Mouse (Mus musculus) hindbrain, embryonic 16.5 days (tissue): Measurements from ENCODE around the gene Rapgef4. TPM values are rescaled to one million over a fixed set of nuclear protein-coding genes. Genes with fewer than 3 reads are reported as not detected.

Experiments used
- ATAC-seq: fragments of 200-750 bp; cut with Nextera tagmentation; 2 replicates; pipeline ENCODE4 v1.8.0; 2017; ENCODE audit warnings: moderate TSS enrichment, moderate library complexity
- H3K27ac ChIP-seq: fragments of 300-500 bp; sonication (generic); 2 replicates; pipeline ENCODE4 v1.5.1; 2014; ENCODE audit warnings: low read depth, mild to moderate bottlenecking, control low read depth, low read length, moderate library complexity
- H3K27me3 ChIP-seq: fragments of 300-500 bp; sonication (generic); replicated peaks from 2 replicates; pipeline ENCODE4 v1.6.1; 2014; ENCODE audit warnings: low read length; ENCODE audit not compliant: control insufficient read depth, insufficient read depth
- H3K36me3 ChIP-seq: fragments of 300-500 bp; sonication (generic); 2 replicates; pipeline ENCODE4 v1.6.1; 2014; ENCODE audit warnings: mild to moderate bottlenecking, low read length, moderate library complexity, mixed read lengths; ENCODE audit not compliant: control insufficient read depth, insufficient read depth
- H3K4me1 ChIP-seq: fragments of 300-500 bp; sonication (generic); 2 replicates; pipeline ENCODE4 v1.6.1; 2014; ENCODE audit warnings: low read depth, low read length; ENCODE audit not compliant: control insufficient read depth, insufficient read depth
- H3K4me2 ChIP-seq: fragments of 300-500 bp; sonication (generic); 2 replicates; pipeline ENCODE4 v1.6.1; 2014; ENCODE audit warnings: mild to moderate bottlenecking, low read length, control low read depth, moderate library complexity
- H3K4me3 ChIP-seq: fragments of 300-500 bp; sonication (generic); 2 replicates; pipeline ENCODE4 v1.5.1; 2014; ENCODE audit warnings: mild to moderate bottlenecking, low read length, control low read depth, moderate library complexity
- H3K9ac ChIP-seq: fragments of 300-500 bp; sonication (generic); 2 replicates; pipeline ENCODE4 v1.6.1; 2014; ENCODE audit warnings: low read depth, mild to moderate bottlenecking, control low read depth, low read length, moderate library complexity
- H3K9me3 ChIP-seq: fragments of 300-500 bp; sonication (generic); 2 replicates; pipeline ENCODE4 v1.6.1; 2014; ENCODE audit warnings: mild to moderate bottlenecking, low read length, moderate library complexity; ENCODE audit not compliant: control insufficient read depth
- WGBS: fragments of 180-500 bp; shearing (Covaris S2); extraction: QIAGEN DNeasy Blood & Tissue Kit; methylation state at CpG from one replicate; pipeline ENCODE4 v1.1.7; 2014; 5-methylcytosine and 5-hydroxymethylcytosine counted together
- polyA plus RNA-seq: library from polyadenylated mRNA; unstranded; fragments of >200 nt; fragmentation: Nextera tagmentation; extraction: Ambion mirVana; gene quantifications from 2 replicates; pipeline ENCODE4 v1.2.1, GENCODE M21; 2015

The Rapgef4 gene
- polyA plus RNA-seq, 1 experiment from 2014 or later, result 41.3 TPM

DNA sequence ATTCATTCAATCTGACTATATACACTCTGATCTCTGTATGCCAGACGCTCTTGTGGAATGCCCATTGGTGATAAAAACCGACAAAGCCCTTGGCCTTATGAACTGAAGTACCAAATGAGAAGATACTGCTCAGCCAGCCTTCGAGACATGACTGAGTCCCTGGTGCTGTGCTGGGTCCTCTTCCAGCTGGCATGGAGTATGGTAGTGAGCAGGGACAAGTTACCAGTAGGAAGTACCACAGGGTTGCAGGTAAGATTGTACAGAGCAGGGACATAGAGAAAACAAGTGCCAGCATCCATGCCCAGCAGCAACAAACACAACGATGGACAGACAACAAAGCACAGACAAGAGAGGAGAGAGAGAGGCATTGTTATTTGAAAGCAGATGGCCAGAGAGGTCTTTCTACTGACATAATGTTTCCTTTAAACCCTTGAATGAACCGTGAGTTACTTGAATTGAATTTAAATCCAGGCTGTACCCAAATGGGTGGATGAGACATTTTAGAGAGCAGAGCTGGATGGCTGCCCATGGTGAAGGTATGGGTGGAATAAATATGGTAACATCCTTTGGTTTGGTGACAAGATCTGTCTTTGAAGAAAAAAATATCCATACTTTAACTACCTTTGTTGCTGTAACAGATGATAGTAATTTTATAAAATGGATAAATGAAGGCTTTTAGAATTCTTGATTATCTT, 12.8 kb downstream of the Rapgef4 start:
- no peaks in the 10 kb centered on the region for H3K4me1 ChIP-seq
- H3K9me3 ChIP-seq, result no peaks in the 10 kb centered on the region
- no peak overlapping the region for H3K9ac ChIP-seq
- H3K27ac ChIP-seq, result no peak overlapping the region
- no peaks in the 10 kb centered on the region for H3K27me3 ChIP-seq
- H3K4me3 ChIP-seq, result no peak overlapping the region
- ATAC-seq, result no peak
- 77% methylated on average over 5 of the region's 5 CpGs for WGBS
- no peak overlapping the region for H3K4me2 ChIP-seq
- H3K36me3 ChIP-seq, result no peaks in the 10 kb centered on the region

DNA sequence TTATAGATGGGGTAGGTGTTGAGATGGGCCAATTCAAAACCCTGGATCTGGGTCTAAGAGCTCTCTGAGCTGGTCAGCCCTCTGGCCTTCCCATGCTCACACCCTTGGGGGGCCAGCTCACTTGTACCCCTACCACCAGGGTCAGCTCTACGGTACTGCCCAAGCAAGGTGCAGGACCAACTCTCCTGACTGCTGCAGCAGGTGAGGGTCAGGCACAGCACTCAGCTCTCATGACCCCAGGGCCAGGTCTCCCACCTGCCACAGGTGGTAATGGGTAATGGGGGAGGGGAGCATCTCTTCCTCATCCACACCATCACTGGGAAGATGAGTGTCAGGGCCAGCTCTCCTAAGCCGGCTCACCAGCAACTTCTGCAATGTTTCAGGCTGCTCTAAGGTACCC, 17.5 kb downstream of the Rapgef4 start:
- no peaks in the 10 kb centered on the region for H3K27me3 ChIP-seq

DNA sequence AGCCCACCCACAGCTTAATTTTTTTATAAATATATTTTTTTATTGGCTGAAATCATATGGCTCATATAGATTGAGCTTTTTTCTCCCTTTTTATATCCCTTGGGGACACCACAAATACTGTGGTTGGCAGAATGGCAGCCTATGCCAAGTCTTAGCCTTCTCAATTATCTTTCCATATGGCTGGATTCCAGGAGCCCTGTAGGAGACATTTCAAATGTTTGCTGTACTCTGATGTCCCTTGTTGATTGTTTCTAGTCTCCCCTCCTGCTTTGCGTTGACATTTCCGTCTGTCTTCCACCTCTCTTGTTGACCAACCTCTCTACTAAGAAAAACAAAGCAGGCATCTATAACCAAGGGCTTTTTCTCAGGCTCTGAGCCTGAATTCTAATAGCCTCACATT, 19.1 kb downstream of the Rapgef4 start:
- H3K9me3 ChIP-seq, result no peaks in the 10 kb centered on the region
- no peak overlapping the region for H3K27ac ChIP-seq
- H3K4me3 ChIP-seq, result no peak overlapping the region
- H3K36me3 ChIP-seq, result no peaks in the 10 kb centered on the region
- WGBS, result 54% methylated on average over 2 of the region's 2 CpGs
- H3K9ac ChIP-seq, result no peak overlapping the region
- ATAC-seq, result no peak
- no peaks in the 10 kb centered on the region for H3K4me1 ChIP-seq
- H3K4me2 ChIP-seq, result no peak overlapping the region
- no peaks in the 10 kb centered on the region for H3K27me3 ChIP-seq

More for the DNA sequence above, 17.5 kb downstream of the Rapgef4 start:
- 93% methylated on average over 2 of the region's 2 CpGs for WGBS
- Histone ChIP-seq H3K9ac (no peak overlapping the region), H3K27ac (no peak overlapping the region), H3K4me2 (no peak overlapping the region), H3K9me3 (no peaks in the 10 kb centered on the region), H3K4me1 (no peaks in the 10 kb centered on the region), H3K36me3 (no peaks in the 10 kb centered on the region), H3K4me3 (no peak overlapping the region)
- no peak for ATAC-seq

DNA sequence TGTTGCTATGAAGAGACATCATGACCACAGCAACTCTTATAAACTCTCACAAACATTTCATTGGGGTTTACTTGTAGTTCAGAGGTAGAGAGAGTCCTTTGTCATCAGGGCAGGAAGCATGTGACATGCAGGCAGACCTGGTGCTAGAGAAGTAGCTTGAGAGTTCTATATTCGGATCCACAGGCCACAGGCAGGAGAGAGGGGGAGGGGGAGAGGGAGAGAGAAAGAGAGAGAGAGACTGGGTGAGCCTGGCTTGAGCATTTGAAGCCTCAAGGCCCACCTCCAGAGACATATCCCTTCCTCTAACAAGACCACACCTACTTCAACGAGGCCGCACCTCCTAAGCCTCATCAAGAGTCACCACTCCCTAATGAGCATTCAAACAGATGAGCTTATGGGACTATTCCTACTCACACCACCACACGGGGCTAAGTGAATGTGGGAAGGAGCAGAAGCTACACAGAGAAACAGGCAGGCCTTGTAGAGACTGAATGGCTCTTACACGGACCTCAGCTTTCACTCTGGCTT, 21.9 kb downstream of the Rapgef4 start:
- Histone ChIP-seq H3K4me3 (no peak overlapping the region), H3K36me3 (no peaks in the 10 kb centered on the region), H3K4me1 (no peaks in the 10 kb centered on the region), H3K9me3 (no peaks in the 10 kb centered on the region), H3K27me3 (no peaks in the 10 kb centered on the region), H3K4me2 (no peak overlapping the region), H3K27ac (no peak overlapping the region), H3K9ac (no peak overlapping the region)
- no peak for ATAC-seq
- 80% methylated on average over 5 of the region's 5 CpGs for WGBS

DNA sequence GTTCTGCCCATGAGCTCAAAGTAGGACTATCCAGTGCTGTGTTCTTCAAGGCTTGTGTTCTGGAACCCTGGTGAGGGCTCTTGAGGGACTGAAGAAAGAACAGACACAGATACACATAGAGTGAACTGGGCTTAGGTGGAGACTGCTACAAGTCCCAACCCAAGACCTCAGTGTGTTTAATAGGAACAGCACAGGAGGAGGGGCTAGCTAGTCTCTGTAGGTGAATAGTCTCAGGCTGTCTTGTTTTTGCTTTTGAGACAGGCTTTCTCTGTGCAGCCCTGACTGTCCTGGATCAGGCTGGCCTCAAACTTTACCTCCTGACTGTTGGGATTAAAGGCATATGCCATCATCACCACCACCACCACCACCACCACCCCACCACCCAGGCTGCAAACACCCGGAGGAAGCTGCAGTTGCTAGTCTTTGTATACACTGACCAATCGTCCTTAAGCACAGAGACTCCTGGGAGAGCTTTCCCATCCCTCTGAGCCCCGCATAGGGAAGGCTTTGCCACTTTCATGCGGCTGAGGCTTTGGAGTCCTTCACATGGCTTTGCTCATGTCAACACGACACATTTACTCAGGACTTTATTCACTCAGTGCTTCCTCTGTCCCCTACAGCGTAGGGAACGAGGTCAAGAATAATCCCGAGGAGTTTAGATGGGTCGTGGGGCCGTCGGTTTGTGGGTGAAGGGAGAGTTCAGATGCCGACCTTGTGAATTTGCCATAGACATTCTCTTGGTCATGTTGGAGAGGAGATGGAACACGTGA, 22.9 kb downstream of the Rapgef4 start:
- 86% methylated on average over 13 of the region's 13 CpGs for WGBS

DNA sequence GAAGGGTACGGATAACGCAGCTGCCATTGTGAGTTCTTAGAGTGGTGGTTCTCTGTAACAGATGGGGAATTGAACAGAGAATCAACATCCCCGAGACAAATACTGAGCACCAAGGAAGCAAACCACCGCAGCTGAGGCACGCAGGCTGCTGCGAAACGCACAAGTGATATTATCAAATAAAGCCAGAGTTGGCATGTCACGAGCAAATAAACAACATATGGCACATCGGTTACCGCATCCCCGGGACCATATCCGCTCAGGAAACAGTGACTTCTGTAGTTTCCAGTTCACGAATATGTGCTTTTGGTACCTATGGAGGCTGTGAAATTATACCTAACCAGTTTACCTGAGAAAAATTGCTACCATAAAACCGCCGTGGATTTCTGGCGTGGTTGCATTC, 24.0 kb downstream of the Rapgef4 start:
- Histone ChIP-seq H3K9me3 (no peaks in the 10 kb centered on the region), H3K27me3 (no peaks in the 10 kb centered on the region), H3K36me3 (no peaks in the 10 kb centered on the region), H3K4me2 (no peak overlapping the region), H3K9ac (no peak overlapping the region), H3K4me1 (no peaks in the 10 kb centered on the region), H3K4me3 (no peak overlapping the region), H3K27ac (no peak overlapping the region)
- no peak for ATAC-seq
- 77% methylated on average over 16 of the region's 16 CpGs for WGBS

More for the DNA sequence above, 22.9 kb downstream of the Rapgef4 start:
- Histone ChIP-seq H3K36me3 (no peaks in the 10 kb centered on the region), H3K9ac (no peak overlapping the region), H3K4me2 (no peak overlapping the region), H3K9me3 (no peaks in the 10 kb centered on the region), H3K4me1 (no peaks in the 10 kb centered on the region), H3K27ac (no peak overlapping the region), H3K27me3 (no peaks in the 10 kb centered on the region), H3K4me3 (no peak overlapping the region)
- ATAC-seq, result no peak

DNA sequence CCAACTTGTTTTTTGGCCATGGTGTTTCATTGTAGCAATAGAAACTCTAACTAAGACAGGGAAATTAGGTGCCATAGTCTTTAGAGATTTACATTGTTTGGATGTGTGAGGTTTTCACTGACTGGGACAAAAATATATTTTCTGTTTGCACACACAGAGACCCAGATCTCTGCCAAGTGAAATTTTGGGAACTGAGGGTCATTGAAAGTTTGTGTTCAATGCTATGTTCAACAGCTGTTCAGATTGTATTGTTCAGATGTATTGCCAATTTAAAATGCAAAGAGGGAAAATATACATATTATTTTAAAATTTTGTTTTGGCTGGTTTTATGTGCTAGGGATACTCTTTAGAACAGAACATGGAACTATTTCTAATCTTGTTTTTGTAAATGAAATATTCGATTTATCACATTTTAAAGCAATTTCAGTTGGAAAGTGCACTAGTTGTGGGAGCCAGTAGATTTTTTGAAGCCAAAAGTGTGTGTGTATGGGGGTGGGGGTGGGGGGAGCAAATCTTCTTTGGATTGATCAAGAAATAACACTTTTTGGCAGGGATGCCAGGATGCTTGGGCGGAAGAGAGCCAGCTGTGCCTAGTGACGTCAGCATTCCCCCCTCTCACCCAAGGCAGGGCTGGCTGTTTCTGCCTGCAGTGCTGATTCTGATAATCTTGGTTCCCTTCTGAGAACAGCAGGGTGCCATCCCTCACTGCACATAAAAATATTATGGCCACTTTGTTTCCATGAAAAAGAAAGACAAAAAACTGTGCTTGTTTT, 28.6 kb downstream of the Rapgef4 start:
- Histone ChIP-seq H3K9ac (no peak overlapping the region), H3K4me1 (no peaks in the 10 kb centered on the region), H3K4me2 (no peak overlapping the region), H3K27me3 (no peaks in the 10 kb centered on the region), H3K36me3 (no peaks in the 10 kb centered on the region), H3K9me3 (no peaks in the 10 kb centered on the region), H3K4me3 (no peak overlapping the region), H3K27ac (no peak overlapping the region)
- WGBS, result 50% methylated on average over 3 of the region's 3 CpGs
- no peak for ATAC-seq

DNA sequence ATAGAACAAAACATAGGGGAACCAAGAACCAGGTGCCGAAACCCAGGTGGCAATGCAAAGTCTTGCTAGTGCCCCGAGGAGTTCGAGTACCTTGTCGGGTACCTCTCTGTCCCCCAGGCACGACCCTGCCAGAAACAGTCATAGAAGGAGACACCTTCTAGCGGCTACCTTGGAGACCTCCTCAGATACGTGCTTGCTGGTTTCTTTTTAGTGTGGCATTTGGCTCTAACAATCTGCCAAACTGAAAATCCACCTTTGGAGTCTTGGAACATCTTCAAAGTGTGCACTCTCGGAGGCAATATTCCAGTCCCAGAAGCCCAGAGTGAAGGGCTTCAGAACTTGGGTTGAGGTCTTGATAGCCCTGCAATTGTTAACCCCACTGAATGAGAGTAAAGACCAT, 34.3 kb downstream of the Rapgef4 start:
- Histone ChIP-seq H3K27ac (no peak overlapping the region), H3K4me1 (no peaks in the 10 kb centered on the region), H3K36me3 (no peaks in the 10 kb centered on the region), H3K4me2 (no peak overlapping the region), H3K9ac (no peak overlapping the region), H3K4me3 (no peak overlapping the region), H3K27me3 (no peaks in the 10 kb centered on the region), H3K9me3 (no peaks in the 10 kb centered on the region)
- no peak for ATAC-seq
- WGBS, result 86% methylated on average over 8 of the region's 8 CpGs

DNA sequence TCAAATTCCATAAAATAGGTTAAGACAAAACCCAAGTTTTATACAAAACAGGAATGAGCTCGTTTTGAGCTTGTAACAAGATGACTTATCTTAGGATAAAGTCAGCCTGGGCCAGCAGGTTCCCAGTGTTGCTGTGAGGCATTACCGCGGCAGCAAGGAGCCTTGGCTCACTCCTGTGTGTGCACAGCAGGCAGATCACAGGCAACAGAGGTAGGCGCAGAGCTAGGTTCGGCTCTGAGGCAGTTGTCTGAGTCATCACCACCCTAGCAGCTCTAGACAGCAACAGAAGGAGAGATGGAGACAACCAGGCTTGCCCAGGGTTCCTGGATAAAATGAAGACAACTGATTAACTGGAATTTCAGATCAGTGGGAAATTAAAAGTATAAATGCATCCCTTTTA, 35.0 kb downstream of the Rapgef4 start:
- H3K9ac ChIP-seq, result no peak overlapping the region
- H3K9me3 ChIP-seq, result no peaks in the 10 kb centered on the region
- H3K4me3 ChIP-seq, result no peak overlapping the region
- ATAC-seq, result no peak
- H3K27ac ChIP-seq, result no peak overlapping the region
- no peaks in the 10 kb centered on the region for H3K36me3 ChIP-seq
- no peak overlapping the region for H3K4me2 ChIP-seq
- no peaks in the 10 kb centered on the region for H3K4me1 ChIP-seq
- WGBS, result 40% methylated on average over 5 of the region's 5 CpGs
- H3K27me3 ChIP-seq, result no peaks in the 10 kb centered on the region
